Mouse (Mus musculus) T-cell, adult 2 months (primary cell): ENCODE results near the gene Ifnar1.
A peak's percentile ranks its signal among the peaks of the same experiment; 100 is the strongest.

ENCODE experiments used
- DNase-seq: peaks from one replicate; pipeline ENCODE4 v3.0.0; 2022; ENCODE audit warnings: low spot score

Gene Ifnar1

DNA sequence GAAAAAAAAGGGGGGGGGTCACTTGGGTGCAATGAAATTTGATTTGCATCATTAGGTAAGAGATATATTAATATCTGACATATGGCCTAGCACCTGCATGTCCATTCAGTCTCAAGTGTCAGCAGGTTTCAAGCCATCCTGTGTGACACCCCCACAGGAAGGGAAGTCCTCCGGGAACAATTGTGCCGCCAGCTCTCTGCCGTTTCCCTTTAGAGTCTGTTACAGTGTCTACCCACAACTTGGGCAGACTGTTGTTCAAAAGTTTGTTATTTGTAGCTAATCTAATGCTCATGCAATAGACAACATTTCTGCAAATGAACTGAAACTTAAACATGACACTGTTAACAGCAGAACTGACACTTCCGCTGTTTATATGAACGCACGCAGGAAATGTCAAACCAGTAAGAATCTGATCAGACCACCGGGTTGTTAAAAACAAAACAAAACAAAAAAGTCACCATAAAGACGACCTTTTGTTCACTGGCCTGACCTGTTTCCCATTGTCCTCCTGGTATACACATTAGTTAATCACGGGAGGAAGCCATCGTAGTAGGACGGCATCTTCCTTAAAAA, 23.9 kb upstream of the Ifnar1 start:
- DNase-seq = no peak

DNA sequence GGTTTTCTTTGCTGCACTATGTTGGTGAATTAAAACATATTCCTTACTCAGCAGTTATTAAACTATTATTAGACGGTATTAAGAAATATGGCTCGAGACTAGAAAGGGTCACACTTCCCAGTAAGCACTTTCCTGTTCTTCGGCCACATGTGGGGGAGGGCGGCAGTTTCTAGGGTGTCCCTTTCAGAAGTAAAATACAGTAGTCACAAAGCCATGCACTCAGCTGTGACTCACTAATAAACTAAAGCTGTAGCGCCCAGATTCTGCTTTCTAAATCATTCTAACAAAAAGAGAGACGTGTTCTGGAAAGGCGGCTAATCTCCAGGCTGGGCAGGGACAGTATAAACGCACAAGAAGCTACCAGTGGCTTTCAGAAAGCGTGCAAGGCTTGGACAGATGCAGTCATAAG, 23.3 kb upstream of the Ifnar1 start:
- DNase-seq = no peak

GRCm38 (mm10) chr16:91462644-91463043, 22.4 kb upstream of the Ifnar1 start:
- DNase-seq = no peak

DNA sequence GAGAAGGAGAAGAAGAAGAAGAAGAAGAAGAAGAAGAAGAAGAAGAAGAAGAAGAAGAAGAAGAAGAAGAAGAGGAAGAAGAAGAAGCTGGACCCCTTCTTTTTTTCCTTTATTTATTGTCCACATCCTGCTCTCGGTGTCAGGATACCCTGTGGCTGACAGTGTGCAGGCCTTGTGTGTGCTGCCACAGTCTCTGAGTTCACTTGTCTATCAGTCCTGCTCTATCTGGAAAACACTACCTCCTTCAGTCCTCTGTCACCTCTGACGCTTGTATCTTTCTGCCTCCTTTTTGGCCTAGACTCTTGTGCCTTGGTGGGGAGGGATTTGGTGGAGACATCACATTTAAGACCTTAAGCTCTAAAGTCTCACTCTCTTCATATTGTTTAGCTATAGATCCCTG, 21.6 kb upstream of the Ifnar1 start:
- DNase-seq = peak; percentile 64

DNA sequence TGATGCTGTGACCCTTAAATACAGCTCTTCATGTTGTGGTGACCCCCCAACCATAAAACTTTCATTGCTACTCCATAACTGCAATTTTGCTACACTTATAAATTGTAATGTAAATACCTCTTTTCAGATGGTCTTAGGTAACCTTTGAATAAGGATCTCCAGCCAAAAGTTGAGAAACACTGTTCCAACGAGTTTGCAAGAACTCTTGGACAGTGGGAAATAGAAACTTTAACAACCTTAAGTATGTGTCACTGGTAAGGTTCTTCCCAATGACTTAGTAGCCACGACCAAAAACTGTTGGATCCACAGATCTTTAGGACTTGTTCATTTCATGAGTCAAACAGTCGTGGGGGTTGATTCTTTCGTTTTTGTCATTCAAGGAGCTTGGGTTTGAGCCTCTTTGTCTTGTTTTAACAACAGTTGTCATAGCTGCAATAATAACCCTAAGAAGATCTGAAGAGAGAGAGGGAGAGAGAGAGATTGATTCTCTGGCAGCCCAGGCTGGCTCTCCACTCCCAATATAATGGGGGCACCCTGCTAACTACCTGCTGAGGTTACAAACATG, 21.1 kb upstream of the Ifnar1 start:
- no peak for DNase-seq

DNA sequence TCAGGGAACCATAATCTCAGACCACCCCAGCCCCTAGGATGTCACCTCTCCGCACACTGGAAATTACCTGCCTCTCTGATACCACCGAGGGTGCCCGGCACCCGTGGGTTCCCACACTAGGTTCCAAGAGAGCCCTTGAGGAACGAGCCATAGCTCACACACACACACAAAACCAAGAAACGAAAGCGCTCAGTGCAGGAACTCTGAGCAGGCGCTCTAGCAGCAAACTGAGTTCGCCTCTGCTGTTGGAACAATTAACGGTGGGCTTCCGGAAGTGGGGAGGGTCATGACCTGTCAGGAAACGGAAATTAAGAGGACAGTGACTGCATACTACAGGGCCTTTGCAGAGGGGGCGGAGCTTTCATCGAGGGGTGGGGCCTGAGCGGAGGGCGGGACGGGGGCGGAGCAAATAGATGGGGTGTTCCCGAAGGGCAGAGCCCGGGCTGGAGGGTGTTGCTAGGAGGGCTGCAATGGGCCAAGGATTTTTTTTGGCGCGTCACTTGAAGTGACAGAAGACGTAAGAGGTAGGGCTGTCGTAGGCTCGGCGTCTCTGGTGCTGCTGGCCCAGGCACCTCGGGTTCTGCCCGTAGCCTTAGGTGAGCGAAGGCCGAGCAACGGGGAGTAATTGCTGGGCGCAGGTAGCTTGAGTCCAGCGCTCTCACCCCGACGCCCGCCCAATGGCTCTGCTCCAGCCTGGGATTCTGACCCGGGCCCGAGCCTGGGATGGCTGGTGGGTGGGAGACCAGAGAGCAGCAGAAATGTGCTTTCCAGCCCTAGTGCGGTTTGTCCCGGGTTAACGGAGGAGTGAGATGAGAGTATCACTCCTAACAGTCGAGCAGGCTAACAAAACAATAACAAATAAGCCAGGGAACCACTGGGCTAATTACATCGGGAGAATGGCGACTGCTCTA, 20.2 kb upstream of the Ifnar1 start:
- peak; percentile 90 for DNase-seq

GRCm38 (mm10) chr16:91465505-91466240, 19.4 kb upstream of the Ifnar1 start:
- no peak for DNase-seq

DNA sequence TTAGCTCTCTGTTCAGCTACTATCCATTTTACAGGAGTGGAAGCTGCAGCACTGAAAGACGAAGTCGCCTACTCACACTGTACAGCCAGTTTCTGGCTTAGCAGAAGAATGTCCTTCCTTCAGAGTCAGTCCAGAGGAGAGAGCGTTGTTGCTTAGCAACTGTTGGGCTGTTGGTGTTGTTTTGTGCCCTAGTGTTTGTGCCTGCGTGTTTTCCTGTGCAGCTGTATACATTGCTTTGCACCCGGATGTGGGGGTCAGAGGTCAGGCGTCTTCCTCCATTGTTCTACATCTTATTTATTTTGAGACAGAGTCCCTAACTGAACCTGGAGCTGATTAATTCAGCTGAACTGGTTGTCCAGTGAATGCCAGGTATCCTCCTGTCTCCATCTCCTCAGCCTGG, 18.5 kb upstream of the Ifnar1 start:
- peak; percentile 59 for DNase-seq

- DNase-seq = peak; percentile 29
These were observed 14.6 kb upstream of the Ifnar1 start for GRCm38 (mm10) chr16:91470470-91470869.

- DNase-seq = no peak
These were observed 13.6 kb upstream of the Ifnar1 start for GRCm38 (mm10) chr16:91471481-91471880.

DNA sequence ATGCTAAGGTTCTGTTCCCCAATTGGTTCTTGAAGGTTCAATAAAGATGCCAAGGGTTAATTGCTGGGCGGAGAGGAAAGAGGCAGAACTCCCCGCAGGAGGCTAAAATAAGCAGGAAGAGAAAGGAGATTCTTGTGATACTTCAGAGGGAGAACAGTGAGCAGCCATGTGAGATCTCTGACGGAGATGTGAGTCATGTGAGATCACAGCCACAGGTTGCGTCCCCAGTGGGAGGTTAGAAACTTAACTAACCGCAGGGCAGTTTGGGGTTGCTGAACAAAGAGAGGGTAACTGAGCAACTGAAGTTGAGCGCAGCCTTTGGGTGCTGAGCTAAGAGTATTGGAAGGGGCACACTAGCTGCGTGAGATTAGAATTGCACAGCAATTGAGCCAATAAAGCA, 9.3 kb upstream of the Ifnar1 start:
- peak; percentile 89 for DNase-seq

DNA sequence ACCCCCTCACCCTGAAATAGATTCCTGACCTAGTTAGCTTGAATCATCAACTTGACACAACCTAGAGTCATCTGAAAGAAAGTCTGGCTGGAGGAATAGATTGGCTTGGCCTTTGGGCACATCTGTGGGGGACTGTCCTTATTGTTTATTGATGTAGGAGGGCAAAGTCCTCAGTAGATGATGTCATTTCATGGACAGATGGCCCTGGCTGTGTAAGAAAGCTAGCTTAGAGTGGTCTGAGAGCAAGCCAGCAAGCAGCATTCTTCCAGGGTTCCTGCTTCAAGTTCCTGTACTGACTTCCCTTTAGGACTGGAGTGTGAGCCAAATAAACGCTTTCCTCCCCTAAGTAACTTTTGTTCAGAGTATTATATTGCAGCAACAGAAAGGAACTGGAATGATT, 7.0 kb upstream of the Ifnar1 start:
- DNase-seq = no peak

DNA sequence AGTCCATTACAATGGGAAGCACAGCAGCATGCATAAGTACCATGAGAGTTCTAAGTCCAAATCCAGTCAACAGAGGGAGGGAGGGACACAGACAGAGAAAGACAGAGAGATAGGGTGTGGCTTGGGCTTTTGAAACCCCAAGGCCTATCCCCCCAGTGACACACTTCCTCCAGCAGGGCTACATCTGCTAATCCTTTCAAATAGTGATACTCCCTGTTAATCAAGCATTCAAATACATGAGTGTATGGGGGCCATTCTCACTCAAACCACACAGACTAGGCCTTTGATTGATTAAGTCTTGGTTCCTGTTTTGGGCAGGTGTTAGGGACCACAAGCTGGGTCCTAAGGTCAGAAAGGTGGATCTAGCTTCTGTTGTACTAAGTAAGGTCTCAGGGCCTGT, 4.5 kb upstream of the Ifnar1 start:
- peak; percentile 24 for DNase-seq

- DNase-seq = no peak
These were observed 651 bp upstream of the Ifnar1 start for GRCm38 (mm10) chr16:91484387-91484786.

DNA sequence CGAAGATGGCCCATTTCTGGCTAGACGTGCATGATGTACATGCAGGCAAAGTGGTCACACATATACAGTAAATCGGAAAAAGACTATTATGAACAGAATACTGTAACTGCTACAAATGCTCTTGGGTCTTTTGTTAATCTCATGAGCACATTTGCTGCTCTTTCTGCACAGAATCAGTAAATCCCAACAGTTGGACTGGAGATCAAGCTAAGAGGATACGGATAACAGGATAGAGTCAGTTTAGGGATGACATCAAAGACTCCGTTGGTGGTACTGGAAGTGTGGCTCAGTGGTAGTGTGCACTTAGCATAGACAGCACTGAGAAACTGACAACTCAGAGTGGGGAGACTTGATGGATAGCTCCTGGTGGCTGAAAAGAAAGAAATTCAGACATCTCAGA, 803 bp downstream of the Ifnar1 start:
- DNase-seq = peak; percentile 23

GRCm38 (mm10) chr16:91488066-91488465, 3.0 kb downstream of the Ifnar1 start:
- DNase-seq = no peak

DNA sequence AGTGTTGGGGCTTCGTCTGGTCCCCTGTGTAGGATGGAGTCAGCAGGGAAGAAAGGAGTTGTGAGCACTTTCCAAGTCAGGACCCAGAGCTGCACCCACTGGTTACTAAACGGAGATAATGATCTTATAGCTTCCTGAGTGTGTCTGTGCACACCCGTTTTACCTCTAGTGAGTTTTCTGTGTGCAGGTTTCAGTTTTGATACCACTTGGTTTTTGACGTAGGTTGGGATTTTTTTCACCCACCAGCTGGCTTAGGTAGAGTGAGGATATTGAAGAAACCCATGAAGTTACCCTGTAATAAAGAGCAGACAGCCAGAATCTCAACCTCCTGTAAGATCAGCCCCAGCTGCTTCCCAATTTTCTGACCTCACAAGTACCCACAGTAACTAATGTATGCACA, 5.9 kb downstream of the Ifnar1 start:
- peak; percentile 58 for DNase-seq

DNA sequence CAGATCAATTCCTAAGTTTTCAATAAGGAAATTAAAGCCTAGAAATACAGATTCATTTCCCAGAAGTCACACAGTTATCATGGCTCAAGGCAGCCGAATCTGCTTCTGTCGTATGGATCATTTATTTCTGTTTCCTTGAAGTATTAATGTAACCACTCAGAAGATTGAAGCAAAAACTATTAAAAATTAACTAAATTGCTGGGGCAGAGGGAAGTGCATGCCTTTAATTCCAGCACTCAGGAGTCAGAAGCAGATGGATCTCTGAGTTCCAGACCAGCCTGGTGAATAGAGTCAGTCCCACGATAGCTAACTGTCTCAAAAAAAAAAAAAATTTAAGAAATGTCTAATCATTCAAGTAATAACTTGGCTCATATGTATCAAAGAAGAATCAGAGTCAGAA, 6.4 kb downstream of the Ifnar1 start:
- DNase-seq = no peak

- no peak for DNase-seq
These were observed 10.5 kb downstream of the Ifnar1 start for GRCm38 (mm10) chr16:91495501-91495900.

DNA sequence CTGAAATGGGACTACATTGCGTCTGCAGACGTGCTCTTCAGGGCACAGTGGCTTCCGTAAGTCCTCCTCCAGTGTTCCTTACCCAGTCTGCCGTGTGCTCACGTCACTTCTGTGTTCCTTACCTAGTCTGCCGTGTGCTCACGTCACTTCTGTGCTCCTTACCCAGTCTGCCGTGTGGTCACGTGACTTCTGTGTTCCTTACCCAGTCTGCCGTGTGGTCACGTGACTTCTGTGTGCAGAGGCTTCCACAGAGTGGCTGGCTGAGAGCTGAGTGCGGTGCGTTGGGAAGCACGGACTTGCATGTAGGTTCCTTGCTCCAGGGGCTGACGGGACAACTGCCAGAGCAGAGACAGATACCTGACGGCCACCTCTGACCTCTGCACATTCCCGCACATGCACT, 11.2 kb downstream of the Ifnar1 start:
- no peak for DNase-seq

GRCm38 (mm10) chr16:91496766-91497165, 11.7 kb downstream of the Ifnar1 start:
- DNase-seq = no peak

- DNase-seq = no peak
These were observed 13.0 kb downstream of the Ifnar1 start for GRCm38 (mm10) chr16:91498041-91498440.

DNA sequence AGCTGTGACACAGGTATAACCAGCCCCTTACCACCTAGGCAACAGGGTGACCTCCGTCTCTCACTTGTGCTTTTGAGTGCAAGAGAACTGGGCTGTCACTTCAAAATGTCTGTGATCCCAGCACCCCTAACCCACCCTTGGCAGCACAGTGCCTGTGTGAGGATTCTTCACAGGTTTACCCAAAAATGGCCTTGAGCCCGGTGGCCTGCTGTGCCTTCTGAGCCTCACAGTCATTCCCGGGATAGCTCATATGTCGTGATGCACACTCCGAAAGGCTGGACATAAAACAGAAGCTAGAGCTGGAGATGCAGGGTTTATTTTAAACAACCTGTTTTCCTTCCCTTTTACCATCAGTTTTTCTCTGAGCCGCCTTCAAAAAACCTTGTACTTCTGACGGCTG, 19.7 kb downstream of the Ifnar1 start:
- no peak for DNase-seq
